Mouse (Mus musculus) gastrocnemius, postnatal 25 days (tissue): ENCODE results near the gene Rhou. TPM values are rescaled to one million over a fixed set of nuclear protein-coding genes. Genes with fewer than 3 reads are reported as not detected.

Experiments used
- DNase-seq: peaks from one replicate; pipeline ENCODE4 v3.0.0; 2022
- total RNA-seq, 2 experiments: library from RNA; stranded (reverse); gene quantifications; 1 replicate in 1 of 2; 2 replicates in 1 of 2; pipeline ENCODE4 v1.2.3; 2021

Gene Rhou
- total RNA-seq, 2 experiments from 2014 or later: 8.5 to 14.6 TPM

DNA sequence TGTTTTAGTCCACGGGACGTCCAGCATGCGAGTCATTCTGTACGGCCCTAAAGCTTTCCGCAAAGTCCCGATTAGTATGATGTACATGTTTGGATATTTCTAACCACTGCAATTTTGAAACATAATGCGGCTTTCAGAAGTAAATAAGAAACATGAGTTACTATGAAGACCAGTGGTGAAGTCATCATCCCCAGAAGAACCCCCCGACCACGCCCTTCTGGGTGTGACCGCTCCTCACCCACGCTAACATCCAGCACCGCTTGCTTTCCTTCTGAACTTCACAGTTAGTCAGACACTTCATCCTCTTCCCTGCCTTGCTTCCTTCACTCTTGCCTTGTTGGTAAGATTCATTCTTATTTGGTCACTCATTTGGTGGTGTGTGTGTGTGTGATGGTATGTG is 4.2 kb upstream of the Rhou start:
- no peak for DNase-seq

- no peak for DNase-seq
These were observed 2.2 kb upstream of the Rhou start for GRCm38 (mm10) chr8:123651390-123652098.

GRCm38 (mm10) chr8:123652641-123653040 is 1.1 kb upstream of the Rhou start:
- DNase-seq: no peak

GRCm38 (mm10) chr8:123653994-123654569 is 353 bp downstream of the Rhou start:
- DNase-seq: peak; percentile 37

- no peak for DNase-seq
These were observed 1.0 kb downstream of the Rhou start for GRCm38 (mm10) chr8:123654763-123655162.

- DNase-seq: no peak
These were observed 1.6 kb downstream of the Rhou start for GRCm38 (mm10) chr8:123655351-123655779.

GRCm38 (mm10) chr8:123657826-123658225 is 4.1 kb downstream of the Rhou start:
- no peak for DNase-seq

- DNase-seq: no peak
These were observed 5.8 kb downstream of the Rhou start for GRCm38 (mm10) chr8:123659469-123660057.

- no peak for DNase-seq
These were observed 7.8 kb downstream of the Rhou start for GRCm38 (mm10) chr8:123661515-123661914.

DNA sequence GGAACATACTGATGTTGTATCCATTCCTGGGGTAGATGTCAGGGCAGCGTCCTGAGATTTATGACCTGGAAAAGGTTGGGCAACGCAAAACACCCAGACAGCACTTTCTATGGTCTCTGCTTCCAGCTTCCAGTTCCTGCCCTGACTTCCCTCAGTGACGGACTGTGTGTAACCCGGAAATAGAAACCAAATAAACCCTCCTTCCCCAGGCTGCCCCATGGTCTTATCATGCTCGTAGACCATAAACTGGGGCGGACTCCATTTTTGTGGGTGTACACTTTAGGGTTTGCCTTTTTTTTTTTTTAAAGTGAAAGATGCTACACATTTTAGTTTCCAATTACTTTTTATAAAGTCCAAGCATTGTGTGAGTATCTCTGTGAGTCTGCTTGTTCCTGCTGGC is 11.9 kb downstream of the Rhou start:
- no peak for DNase-seq

GRCm38 (mm10) chr8:123666832-123667231 is 13.1 kb downstream of the Rhou start:
- no peak for DNase-seq

DNA sequence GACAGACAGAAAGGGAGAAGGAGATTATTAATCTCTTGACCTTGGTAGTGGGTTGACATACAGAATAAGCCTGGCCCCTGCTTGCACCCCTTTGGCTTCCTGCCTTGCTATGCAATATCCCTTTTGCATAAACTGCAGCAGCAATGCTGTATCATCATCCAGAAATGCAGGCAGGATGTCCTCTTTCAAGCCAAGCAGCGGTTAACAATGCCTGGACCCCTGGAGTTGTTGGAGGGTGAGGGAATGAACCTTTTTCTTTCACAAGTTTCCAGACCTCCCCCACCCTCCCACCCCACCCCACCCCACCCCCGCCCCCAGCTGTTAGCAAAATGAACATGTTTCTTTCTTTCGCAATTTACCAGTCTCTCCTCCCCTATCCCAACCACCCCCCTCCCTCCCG is 15.0 kb downstream of the Rhou start:
- DNase-seq: no peak

- DNase-seq: no peak
These were observed 17.0 kb downstream of the Rhou start for GRCm38 (mm10) chr8:123670766-123671165.

GRCm38 (mm10) chr8:123671454-123671853 is 17.7 kb downstream of the Rhou start:
- DNase-seq: no peak

DNA sequence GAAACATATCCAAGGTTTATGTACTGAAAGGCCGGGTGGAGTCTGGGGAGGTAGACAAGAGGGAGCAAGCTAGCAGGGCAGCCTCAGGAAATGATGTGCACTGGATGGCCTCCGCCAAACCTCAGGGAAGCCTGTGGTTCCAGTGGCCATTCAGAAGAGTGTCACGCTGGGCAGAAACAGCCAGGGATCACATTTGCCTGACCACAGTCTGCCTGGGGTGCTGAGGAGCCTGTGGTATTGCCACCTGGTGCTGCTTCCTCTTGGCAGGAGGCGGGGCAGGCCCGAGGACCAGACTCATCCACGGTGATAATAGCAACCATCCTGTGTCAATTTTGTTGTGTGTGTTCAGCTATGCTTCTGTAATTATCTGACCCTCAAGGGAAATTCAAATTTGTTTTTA is 18.9 kb downstream of the Rhou start:
- DNase-seq: no peak

DNA sequence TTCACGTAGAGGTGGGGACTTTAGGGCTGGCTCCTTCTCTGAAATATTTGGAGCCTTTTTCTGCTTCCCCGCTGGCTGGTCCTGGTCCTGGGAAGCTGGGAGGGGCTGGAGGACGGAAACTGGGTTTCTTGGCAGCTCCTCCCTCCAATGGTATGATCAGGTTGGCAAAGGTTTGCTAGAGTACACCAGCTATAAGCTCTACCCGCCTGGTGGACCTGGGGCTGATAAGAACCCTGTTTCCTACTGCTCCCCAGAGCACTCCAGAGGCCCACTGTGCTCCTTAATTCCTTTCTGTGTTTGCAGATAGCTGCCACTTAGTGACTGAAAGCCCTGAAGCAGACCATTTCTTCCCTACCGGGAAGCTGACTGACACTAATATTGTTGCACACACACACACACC is 21.9 kb downstream of the Rhou start:
- DNase-seq: no peak

DNA sequence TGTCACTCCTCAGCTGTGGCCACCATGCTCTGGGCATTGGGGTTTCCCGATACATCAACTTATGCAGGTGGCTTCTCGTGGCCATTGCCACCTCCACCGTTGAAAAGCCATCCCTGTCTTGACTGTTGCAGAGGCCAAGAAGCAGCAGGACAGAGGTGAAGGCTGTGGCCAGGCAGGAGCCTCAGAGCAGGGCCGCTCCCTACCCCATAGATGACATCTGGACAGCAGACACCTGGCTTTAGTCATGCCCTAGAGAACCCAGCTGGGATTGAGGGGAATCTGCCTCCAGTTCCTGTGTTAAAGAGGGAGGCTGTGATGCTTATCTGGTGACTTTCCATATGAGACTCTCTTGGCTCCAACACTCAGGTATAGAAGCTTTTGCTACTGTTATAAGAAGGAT is 24.7 kb downstream of the Rhou start:
- DNase-seq: no peak

DNA sequence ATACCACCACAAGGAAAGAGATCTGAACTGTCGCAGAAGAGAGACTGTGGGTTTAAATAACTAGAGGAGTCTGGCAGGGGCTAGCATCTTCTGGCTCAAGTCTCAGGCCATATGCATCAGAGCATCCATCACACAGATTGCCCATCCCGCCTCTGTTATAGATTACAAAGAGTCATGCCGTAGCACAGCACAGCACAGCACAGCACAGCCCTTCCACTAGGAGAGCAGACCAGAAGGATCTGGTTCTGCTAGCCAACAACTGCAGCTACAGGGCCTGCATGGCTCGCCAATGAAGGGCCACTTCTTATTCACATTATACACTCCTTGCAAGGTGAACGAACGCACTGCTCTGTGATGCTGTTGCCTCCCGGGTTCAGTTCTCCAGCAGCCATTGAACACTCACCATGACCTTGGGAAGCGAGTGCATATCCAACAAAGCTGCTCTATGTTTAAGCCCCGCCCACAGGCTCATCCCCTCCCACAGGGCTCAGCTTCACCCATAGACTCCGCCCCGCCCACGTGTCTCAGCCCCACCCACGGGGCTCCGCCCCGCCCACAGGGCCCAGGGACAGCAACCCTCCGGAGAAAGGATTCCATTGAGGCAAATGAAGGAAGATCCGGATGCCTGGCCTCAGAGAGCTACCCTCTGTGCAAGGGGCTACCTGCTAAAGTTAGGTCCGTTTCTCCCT is 28.5 kb downstream of the Rhou start:
- DNase-seq: no peak

DNA sequence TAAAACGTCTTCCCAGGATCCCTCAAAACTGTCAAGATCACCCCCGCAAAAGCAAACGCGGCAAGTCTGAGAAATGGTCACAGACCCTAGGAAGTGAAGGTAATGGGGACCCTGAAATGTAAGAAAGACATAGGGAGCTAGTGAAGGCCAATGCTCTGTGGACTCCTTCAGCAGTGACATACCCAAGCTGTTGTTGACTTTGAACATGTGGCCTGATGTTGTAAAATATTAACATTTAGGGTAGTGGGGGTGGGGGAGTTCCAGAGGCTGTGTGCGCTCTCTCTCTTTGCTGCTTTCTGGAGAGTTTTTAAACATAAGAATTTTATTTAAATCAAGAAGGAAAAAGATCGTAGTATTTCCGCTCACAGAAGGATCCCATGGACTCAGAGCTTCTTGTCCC is 29.6 kb downstream of the Rhou start:
- no peak for DNase-seq

GRCm38 (mm10) chr8:123684806-123685205 is 31.1 kb downstream of the Rhou start:
- no peak for DNase-seq

DNA sequence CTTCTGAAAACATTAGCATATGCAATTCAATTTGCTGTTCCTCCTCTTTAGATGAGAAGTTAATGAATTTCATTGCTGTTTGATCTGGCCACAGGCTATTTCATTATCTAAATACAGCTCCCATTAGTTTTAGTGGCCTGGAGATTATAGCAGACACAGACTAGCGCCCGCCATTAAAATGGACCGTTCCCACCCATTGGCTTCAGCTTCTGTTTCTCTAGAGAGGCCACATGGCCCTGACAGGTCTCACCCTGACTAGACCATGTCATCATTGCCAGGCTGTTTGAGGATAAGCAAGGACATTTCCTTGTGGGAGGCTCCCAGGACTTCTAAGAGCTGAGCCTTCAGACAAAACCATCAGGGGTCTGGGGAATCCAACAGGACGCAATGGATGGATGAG is 31.7 kb downstream of the Rhou start:
- DNase-seq: no peak

DNA sequence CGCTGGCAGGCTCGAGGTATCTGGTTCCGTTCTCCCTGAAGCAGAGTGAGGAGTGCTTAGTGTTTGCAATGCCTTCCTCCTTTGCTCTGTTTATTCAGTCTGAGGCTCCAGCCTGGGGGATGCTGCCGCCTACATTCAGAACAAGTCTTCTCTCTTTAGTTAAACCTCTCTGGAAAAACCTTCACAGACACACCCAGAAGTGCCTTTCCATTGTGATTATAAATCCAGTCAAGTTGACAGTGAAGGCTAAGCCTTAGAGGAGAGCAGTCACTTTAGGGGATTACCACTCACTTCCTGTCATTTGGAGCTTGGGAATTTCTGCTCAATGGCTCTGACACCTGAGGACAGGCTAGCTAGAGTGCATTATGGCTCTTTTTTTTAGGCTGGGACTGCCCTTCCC is 34.1 kb downstream of the Rhou start:
- DNase-seq: no peak
